ENCODE assay signal across 8 mouse cellular contexts in genomic region chr9:114731871-114732682, GRCm38 (mm10). TPM values are rescaled to one million over a fixed set of nuclear protein-coding genes. Genes with fewer than 3 reads are reported as not detected.
A peak's percentile ranks its signal among the peaks of the same experiment; 100 is the strongest.
DNase-seq lines count a peak whose midpoint lies in the region; ATAC-seq and TF ChIP-seq lines count a peak whose summit lies in the region.

No protein-coding gene starts in this region.

- H3K27me3 ChIP-seq in intestine, embryonic 15.5 days (replicated peaks): no peaks in the 10 kb centered on the region
- H3K27me3 ChIP-seq in midbrain, embryonic 14.5 days (ENCODE audit: control insufficient read depth, insufficient read depth, low read length): no peaks in the 10 kb centered on the region

- peak overlapping the region; percentile 94 for H3K9ac ChIP-seq in intestine, embryonic 15.5 days
- H3K9ac ChIP-seq in midbrain, embryonic 14.5 days (replicated peaks; ENCODE audit: low read length): peak overlapping the region; percentile 80

- no peak for ATAC-seq in intestine, embryonic 15.5 days
- no peak for ATAC-seq in midbrain, embryonic 14.5 days (ENCODE audit: low FRiP score, low TSS enrichment)

- peak overlapping the region; percentile 99 for H3K4me3 ChIP-seq in lung, adult 2 months (replicated peaks; ENCODE audit: extremely low read depth, low read depth, low read length)
- H3K4me3 ChIP-seq in intestine, embryonic 15.5 days (replicated peaks): peak overlapping the region; percentile 97
- peak overlapping the region; percentile 81 for H3K4me3 ChIP-seq in midbrain, embryonic 14.5 days (replicated peaks; ENCODE audit: low read depth, low read length)

- H3K27ac ChIP-seq in intestine, embryonic 15.5 days: peak overlapping the region; percentile 98
- no peak overlapping the region for H3K27ac ChIP-seq in midbrain, embryonic 14.5 days (replicated peaks; ENCODE audit: low read depth, low read length)

- 45% methylated on average over 12 of the region's 12 CpGs for WGBS in lung, adult 2 months
- 53% methylated on average over 12 of the region's 12 CpGs for WGBS in intestine, embryonic 15.5 days
- WGBS in midbrain, embryonic 14.5 days: 71% methylated on average over 12 of the region's 12 CpGs

- no peaks in the 10 kb centered on the region for H3K36me3 ChIP-seq in intestine, embryonic 15.5 days
- no peaks in the 10 kb centered on the region for H3K36me3 ChIP-seq in midbrain, embryonic 14.5 days (ENCODE audit: control insufficient read depth, insufficient read depth, low read length)

- no peak for TF ChIP-seq POLR2A in lung, adult 2 months (IDR thresholded peaks at IDR 0.05; ENCODE audit: borderline replicate concordance, extremely low read depth, low read depth, low read length)

- peaks cover 18% of the 10 kb centered on the region for H3K4me1 ChIP-seq in lung, adult 2 months (ENCODE audit: control insufficient read depth, insufficient read depth, low read length)
- H3K4me1 ChIP-seq in intestine, embryonic 15.5 days (replicated peaks): peaks cover 16% of the 10 kb centered on the region
- H3K4me1 ChIP-seq in midbrain, embryonic 14.5 days (ENCODE audit: control insufficient read depth, insufficient read depth, low read length): peaks cover 13% of the 10 kb centered on the region

- no peaks in the 10 kb centered on the region for H3K9me3 ChIP-seq in intestine, embryonic 15.5 days
- H3K9me3 ChIP-seq in midbrain, embryonic 14.5 days (ENCODE audit: control insufficient read depth, low read length): no peaks in the 10 kb centered on the region

- TF ChIP-seq CTCF in lung, adult 2 months (IDR thresholded peaks at IDR 0.05; ENCODE audit: insufficient read depth, low read length): no peak

- no peak for DNase-seq in lung, adult 2 months
- no peak for DNase-seq in lung, postnatal 4 days
- peak; percentile 66 for DNase-seq in c-Kit-positive CD71-positive TER-119-positive erythroid progenitor cells, embryonic 14.5 days (ENCODE audit: low spot score)
- DNase-seq in midbrain, embryonic 14.5 days: no peak
- DNase-seq in retina, embryonic 14.5 days (ENCODE audit: low spot score): no peak
- DNase-seq in adrenal gland, postnatal 25 days: no peak
- no peak for DNase-seq in adipocyte (ENCODE audit: low spot score)

- H3K4me2 ChIP-seq in intestine, embryonic 15.5 days (replicated peaks): peak overlapping the region; percentile 71
- peak overlapping the region; percentile 59 for H3K4me2 ChIP-seq in midbrain, embryonic 14.5 days (ENCODE audit: low read length)

RNA-seq across cellular contexts. Expression of gene Cmtm6, which starts 1.2 kb away (rescaled TPM):
- polyA plus RNA-seq in lung, adult 2 months (2012; rRNA removed): 50.9 and 79.8 TPM in 2 replicates
- 77.5 and 77.7 TPM in 2 replicates for polyA plus RNA-seq in intestine, embryonic 15.5 days (2015; fragmentation: Nextera tagmentation; extraction: Ambion mirVana)
- 13.8 and 19.2 TPM in 2 replicates for polyA plus RNA-seq in midbrain, embryonic 14.5 days (2014; fragmentation: Nextera tagmentation; extraction: Ambion mirVana)
- total RNA-seq in adrenal gland, postnatal 25 days (2021): 71.8 and 80.4 TPM in 2 replicates

RNA-seq across cellular contexts. Expression of gene Dync1li1, which starts 43.5 kb away (rescaled TPM):
- 15.4 and 17.8 TPM in 2 replicates for polyA plus RNA-seq in lung, adult 2 months (2012; rRNA removed)
- 49.9 and 54.7 TPM in 2 replicates for polyA plus RNA-seq in intestine, embryonic 15.5 days (2015; fragmentation: Nextera tagmentation; extraction: Ambion mirVana)
- 106 and 107 TPM in 2 replicates for polyA plus RNA-seq in midbrain, embryonic 14.5 days (2014; fragmentation: Nextera tagmentation; extraction: Ambion mirVana)
- 41.0 and 47.0 TPM in 2 replicates for total RNA-seq in adrenal gland, postnatal 25 days (2021)

RNA-seq across cellular contexts. Expression of gene Cmtm7, which starts 49.6 kb away (rescaled TPM):
- 86.0 and 88.9 TPM in 2 replicates for polyA plus RNA-seq in lung, adult 2 months (2012; rRNA removed)
- 89.8 and 100 TPM in 2 replicates for polyA plus RNA-seq in intestine, embryonic 15.5 days (2015; fragmentation: Nextera tagmentation; extraction: Ambion mirVana)
- 4.9 and 14.4 TPM in 2 replicates for polyA plus RNA-seq in midbrain, embryonic 14.5 days (2014; fragmentation: Nextera tagmentation; extraction: Ambion mirVana)
- 31.6 and 39.7 TPM in 2 replicates for total RNA-seq in adrenal gland, postnatal 25 days (2021)
